Mouse (Mus musculus): ENCODE data around the gene Clic3.

Gene Clic3

DNA sequence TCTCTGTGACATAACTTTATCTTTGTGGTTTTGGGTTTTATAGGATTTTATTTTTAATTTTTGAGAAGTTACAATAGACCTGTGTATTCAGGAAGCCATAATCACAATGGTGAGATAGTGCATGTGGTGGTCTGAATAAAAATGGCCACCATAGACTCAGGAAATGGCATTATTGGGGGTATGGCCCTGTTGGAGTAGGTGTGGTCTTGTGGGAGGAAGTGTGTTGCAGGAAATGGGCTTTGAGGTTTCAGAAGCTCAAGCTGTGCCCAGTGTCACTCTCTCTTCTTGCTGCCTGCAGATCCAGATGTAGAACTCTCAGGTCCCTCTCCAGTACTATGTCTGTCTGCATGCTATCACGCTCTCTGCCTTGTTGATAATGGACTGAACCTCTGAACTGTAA is 23.9 kb downstream of the Clic3 start:
- DNase-seq (ENCODE audit: low read depth), result no peak

DNA sequence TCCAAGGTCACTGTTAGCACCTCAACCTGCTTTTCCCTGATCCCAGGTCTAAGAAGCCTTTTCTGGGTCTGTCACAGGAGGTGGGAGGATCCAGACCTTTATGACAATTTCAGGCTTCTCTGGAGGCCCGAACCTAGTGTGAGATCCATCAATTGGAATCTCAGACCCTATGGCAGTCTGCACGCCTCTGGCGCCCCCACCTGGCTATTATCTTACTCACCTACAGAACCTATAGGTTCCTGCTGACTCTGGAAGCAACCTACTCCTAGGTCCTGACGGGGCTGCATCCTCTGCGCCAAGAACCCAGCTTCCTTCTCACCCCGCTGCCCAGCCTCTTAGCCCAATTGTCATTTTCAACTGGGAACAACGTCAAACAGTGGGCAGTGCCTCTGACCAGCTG is 26.3 kb downstream of the Clic3 start:
- DNase-seq (ENCODE audit: low read depth), result peak; percentile 75

DNA sequence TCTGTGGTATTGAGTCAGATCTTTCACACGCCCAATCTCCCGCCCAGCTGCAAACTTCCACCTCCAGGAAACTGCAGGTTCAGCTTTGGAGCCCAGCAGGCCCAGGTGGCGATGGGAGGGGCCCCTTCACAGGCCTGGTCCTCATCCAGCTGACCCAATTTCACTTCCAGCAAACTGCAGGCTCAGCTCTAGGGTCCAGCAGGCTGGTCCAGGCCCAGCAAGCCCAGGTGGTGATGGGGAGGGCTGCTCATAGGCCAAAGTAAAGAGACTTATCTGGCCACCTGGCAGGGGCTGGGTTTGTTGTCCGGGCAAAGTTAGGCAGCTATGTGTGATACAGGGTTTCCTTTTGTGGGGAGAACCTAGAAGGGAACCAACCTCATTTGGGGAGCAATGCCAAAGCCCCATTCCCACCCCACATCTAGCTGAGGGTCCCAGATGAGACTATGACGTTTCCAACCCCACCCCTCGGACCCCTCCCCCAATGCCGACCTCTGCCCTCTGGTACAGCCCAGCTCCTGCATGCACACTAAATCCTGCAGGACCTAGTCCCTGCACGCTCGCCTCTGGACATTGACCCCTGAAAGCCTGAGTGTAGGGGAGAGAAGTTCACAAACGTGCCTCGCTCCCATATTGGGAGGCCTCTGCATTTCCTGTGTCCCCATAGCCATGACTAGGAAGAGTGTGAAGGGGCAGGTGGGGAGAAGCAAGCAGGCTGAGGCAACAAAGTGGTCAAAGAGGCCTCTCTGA is 28.4 kb downstream of the Clic3 start:
- DNase-seq (ENCODE audit: low read depth), result no peak

- DNase-seq (ENCODE audit: low read depth), result no peak
Observed at GRCm38 (mm10) chr2:25487965-25488670, 31.5 kb downstream of the Clic3 start.

- no peak for DNase-seq (ENCODE audit: low read depth)
Observed at GRCm38 (mm10) chr2:25488671-25489068, 32.0 kb downstream of the Clic3 start.

DNA sequence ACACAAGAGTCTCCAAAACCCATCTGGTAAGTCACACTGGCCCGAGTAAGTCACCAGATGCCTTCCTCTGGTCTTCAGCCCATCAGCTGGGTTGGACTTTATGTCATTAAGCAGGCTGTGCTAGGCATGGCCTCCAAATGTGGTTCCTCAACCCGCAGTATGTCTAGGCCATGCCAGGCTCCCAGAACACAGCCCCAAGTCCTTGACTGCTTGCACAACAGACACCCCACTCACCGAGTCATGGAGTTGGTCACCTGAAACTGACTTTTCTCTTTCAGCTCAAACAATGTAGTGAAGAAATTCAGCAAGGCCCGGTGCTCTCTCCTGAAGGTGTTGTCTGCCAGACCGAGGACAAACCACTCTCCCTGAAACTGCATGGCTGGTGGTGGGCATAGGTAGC is 36.4 kb downstream of the Clic3 start:
- DNase-seq (ENCODE audit: low read depth), result no peak

DNA sequence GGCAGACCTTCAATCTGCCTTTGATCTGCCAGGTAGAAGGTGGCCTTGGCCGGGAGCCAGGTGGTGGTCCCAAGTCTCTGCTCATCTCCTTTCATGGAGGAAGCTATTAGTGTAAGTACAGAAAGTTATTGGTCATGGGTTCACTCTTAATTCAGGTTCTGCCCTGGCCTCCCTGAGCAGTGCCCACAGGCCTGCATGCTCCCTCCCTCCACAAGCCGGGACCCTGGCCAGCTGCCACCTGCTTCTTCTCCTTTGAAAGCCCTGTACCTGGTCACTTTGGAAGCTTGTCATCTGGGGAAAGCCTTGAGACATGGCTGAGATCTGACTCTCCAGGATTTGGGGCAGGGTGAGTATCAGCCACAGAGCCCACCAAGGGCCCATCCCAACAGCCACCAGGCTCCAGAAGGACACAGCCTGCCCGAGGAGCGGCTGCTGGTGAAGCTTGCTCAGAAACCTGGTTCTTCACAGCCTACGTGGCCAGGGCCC is 36.9 kb downstream of the Clic3 start, which contains the start of gene Lcn12:
Gene Lcn12, minus strand, starts transcription at position 436 of the 486 bp plus-strand sequence.
- no peak for DNase-seq (ENCODE audit: low read depth)

DNA sequence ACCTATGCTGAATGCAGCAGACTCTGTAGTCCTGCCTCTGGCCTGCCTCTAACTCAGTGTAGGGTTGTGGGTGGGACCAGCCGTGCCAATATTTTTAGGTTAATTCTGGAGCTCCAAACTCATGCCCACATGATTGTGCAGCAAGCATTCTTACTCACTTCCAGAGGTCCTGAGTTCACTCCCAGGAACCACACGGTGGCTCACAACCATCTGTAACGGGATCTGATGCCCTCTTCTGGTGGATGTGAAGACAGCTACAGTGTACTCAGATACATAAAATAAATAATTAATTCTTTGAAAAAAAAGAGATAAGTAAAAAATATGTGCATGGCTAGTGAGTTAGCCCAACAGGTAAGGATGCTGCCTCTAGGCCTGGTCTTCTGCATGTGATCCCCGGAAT is 39.8 kb downstream of the Clic3 start:
- peak; percentile 84 for DNase-seq (ENCODE audit: low read depth)

GRCm38 (mm10) chr2:25497846-25498575 is 41.4 kb downstream of the Clic3 start:
- peak; percentile 50 for DNase-seq (ENCODE audit: low read depth)

- DNase-seq (ENCODE audit: low read depth), result no peak
Observed at GRCm38 (mm10) chr2:25498622-25499478, 42.2 kb downstream of the Clic3 start.

DNA sequence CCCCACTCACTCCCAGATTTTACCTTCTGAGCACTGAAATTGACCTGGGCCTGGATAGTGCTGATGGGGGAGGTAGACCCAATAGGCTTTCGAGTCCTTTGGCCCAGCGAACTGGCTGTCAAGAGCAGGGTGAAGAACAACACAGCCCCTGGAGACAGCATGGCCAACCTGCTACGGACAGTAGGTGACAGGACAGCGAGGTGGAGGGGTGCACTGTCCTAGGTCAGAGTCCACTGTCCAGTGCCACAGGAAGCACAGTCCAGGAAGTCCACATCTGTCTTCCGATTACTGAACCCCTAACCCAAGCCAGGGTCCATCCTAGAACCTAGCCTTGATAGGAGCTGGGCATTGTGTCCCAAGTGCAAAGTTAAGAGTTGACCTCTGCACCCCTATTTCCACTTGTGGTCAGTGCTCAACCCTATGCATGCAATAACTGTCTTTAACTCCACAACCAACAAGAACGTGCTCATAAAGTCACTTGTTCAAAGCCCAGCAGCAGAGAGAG is 43.5 kb downstream of the Clic3 start:
- peak; percentile 34 for DNase-seq (ENCODE audit: low read depth)

DNA sequence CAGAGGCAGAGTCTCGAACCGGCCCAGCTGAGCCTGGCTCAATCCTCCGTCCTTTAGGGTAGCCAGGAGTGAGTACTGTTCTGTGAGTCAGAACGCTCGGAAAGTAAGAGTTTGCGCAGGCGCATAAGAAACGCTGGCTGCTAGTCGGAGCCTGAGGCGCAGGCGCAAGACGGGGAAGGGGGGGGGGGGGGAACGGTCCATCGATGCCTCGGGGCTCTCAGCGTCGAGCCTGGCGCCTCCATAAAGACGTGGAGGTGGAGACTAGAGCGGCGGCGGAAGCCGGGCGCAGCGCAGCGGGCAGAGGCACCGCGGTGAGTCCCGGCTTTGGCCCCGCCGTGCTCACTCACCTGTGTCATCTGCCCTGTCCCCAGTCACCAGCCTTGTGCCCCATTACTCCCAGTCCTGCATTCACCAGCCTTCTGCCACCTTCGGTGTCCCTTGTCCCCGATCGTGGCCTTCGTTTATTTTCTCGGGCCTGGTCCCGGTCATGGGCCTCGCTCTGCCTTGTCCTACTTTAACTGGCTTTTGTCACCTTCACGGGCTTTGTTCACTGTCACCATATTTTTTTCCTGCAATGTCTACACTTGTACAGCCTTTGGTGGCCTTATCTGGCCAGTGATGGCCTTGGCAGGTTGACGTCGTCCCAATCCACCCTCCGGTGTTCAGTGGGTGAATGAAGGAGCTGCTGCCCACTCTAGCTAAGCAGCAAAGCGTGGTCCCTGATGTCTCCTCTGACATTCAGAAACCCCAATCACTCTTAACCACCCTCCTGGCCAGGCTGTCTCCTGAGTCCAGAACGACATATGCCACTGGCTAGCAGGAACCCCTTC is 44.2 kb downstream of the Clic3 start, which contains the start of gene Fbxw5:
Gene Fbxw5, plus strand, starts transcription at position 175 of the 830 bp plus-strand sequence.
- DNase-seq (ENCODE audit: low read depth), result peak; percentile 98

- DNase-seq (ENCODE audit: low read depth), result no peak
Observed at GRCm38 (mm10) chr2:25501593-25502486, 45.2 kb downstream of the Clic3 start, which contains the start of gene C8g. Gene C8g, minus strand, starts transcription at chr2:25501719.

DNA sequence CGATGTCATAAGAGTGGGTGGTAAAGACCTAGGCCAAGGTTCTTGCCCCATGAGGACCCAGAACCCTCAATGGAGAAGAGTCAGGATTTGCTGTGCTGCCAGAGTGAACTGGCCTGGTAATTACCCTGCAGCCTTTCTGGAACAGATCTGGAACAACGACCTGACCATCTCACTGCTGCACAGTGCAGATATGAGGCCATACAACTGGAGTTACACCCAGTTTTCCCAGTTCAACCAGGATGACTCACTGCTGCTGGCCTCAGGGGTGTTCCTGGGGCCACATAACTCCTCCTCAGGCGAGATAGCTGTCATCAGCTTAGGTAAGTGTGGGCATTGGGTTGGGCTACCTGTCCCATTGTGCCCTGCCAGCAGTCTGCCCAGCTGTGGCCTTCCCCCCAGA is 46.1 kb downstream of the Clic3 start:
- DNase-seq (ENCODE audit: low read depth), result peak; percentile 52

GRCm38 (mm10) chr2:25504538-25504937 is 47.9 kb downstream of the Clic3 start:
- no peak for DNase-seq (ENCODE audit: low read depth)

- DNase-seq (ENCODE audit: low read depth), result no peak
Observed at GRCm38 (mm10) chr2:25505000-25505399, 48.4 kb downstream of the Clic3 start.

- no peak for DNase-seq (ENCODE audit: low read depth)
Observed at GRCm38 (mm10) chr2:25505860-25506259, 49.2 kb downstream of the Clic3 start.

- peak; percentile 22 for DNase-seq (ENCODE audit: low read depth)
Observed at GRCm38 (mm10) chr2:25506964-25507363, 50.3 kb downstream of the Clic3 start.
